Mouse (Mus musculus): Measurements from ENCODE around the gene Bbox1. TPM values are rescaled to one million over a fixed set of nuclear protein-coding genes. Genes with fewer than 3 reads are reported as not detected.

Bbox1 gene
- not detected in 2 replicates for polyA plus RNA-seq (2012)

GRCm38 (mm10) chr2:110314509-110315155, at the start of gene Bbox1:
Bbox1 (minus strand) TSS chr2:110314560.
- H3K36me3 ChIP-seq (ENCODE audit: control insufficient read depth) = no peaks in the 10 kb centered on the region
- no peaks in the 10 kb centered on the region for H3K4me1 ChIP-seq (ENCODE audit: control insufficient read depth)
- no peak within 1 kb of the TSS for H3K4me3 ChIP-seq (replicated peaks)
- TF ChIP-seq TAL1 (IDR thresholded peaks at IDR 0.05; ENCODE audit: low read length) = no peak
- no peak for TF ChIP-seq GATA1 (IDR thresholded peaks at IDR 0.05; ENCODE audit: low read length)
- no peaks in the 10 kb centered on the region for H3K27me3 ChIP-seq (ENCODE audit: control insufficient read depth)
- H3K9me3 ChIP-seq (ENCODE audit: control insufficient read depth, low read length) = no peaks in the 10 kb centered on the region

GRCm38 (mm10) chr2:110363855-110364254, 49.5 kb upstream of the Bbox1 start:
- H3K27me3 ChIP-seq (ENCODE audit: control insufficient read depth) = peaks cover 10% of the 10 kb centered on the region
- no peaks in the 10 kb centered on the region for H3K36me3 ChIP-seq (ENCODE audit: control insufficient read depth)
- H3K4me1 ChIP-seq (ENCODE audit: control insufficient read depth) = no peaks in the 10 kb centered on the region
- H3K9me3 ChIP-seq (ENCODE audit: control insufficient read depth, low read length) = peaks cover 2% of the 10 kb centered on the region; the same call in 1 of the 2 replicates
- no peak for TF ChIP-seq GATA1 (IDR thresholded peaks at IDR 0.05; ENCODE audit: low read length)
- no peak for TF ChIP-seq TAL1 (IDR thresholded peaks at IDR 0.05; ENCODE audit: low read length)
- H3K4me3 ChIP-seq (replicated peaks) = no peak overlapping the region

- Histone ChIP-seq H3K4me1 (ENCODE audit: control insufficient read depth) (no peaks in the 10 kb centered on the region), H3K36me3 (ENCODE audit: control insufficient read depth) (no peaks in the 10 kb centered on the region), H3K9me3 (ENCODE audit: control insufficient read depth, low read length) (peaks cover 2% of the 10 kb centered on the region; the same call in 1 of the 2 replicates), H3K4me3 (replicated peaks) (no peak within 1 kb of the TSS), H3K27me3 (ENCODE audit: control insufficient read depth) (peaks cover 10% of the 10 kb centered on the region)
- TF ChIP-seq GATA1 (IDR thresholded peaks at IDR 0.05; ENCODE audit: low read length) = no peak
- no peak for TF ChIP-seq TAL1 (IDR thresholded peaks at IDR 0.05; ENCODE audit: low read length)
Measured at GRCm38 (mm10) chr2:110362432-110363283, 48.3 kb upstream of the Bbox1 start, which contains the start of gene Fibin. Fibin (minus strand) TSS chr2:110363183.

GRCm38 (mm10) chr2:110353302-110353970, 39.1 kb upstream of the Bbox1 start:
- Histone ChIP-seq H3K9me3 (ENCODE audit: control insufficient read depth, low read length) (no peaks in the 10 kb centered on the region), H3K4me1 (ENCODE audit: control insufficient read depth) (no peaks in the 10 kb centered on the region), H3K36me3 (ENCODE audit: control insufficient read depth) (no peaks in the 10 kb centered on the region), H3K27me3 (ENCODE audit: control insufficient read depth) (no peaks in the 10 kb centered on the region), H3K4me3 (replicated peaks) (no peak overlapping the region)
- TF ChIP-seq GATA1 (IDR thresholded peaks at IDR 0.05; ENCODE audit: low read length) (no peak), TAL1 (IDR thresholded peaks at IDR 0.05; ENCODE audit: low read length) (no peak)

- no peaks in the 10 kb centered on the region for H3K9me3 ChIP-seq (ENCODE audit: control insufficient read depth, low read length)
- H3K36me3 ChIP-seq (ENCODE audit: control insufficient read depth) = no peaks in the 10 kb centered on the region
- no peak for TF ChIP-seq TAL1 (IDR thresholded peaks at IDR 0.05; ENCODE audit: low read length)
- no peak for TF ChIP-seq GATA1 (IDR thresholded peaks at IDR 0.05; ENCODE audit: low read length)
- no peak overlapping the region for H3K4me3 ChIP-seq (replicated peaks)
- no peaks in the 10 kb centered on the region for H3K4me1 ChIP-seq (ENCODE audit: control insufficient read depth)
- H3K27me3 ChIP-seq (ENCODE audit: control insufficient read depth) = no peaks in the 10 kb centered on the region
Measured at GRCm38 (mm10) chr2:110351843-110352251, 37.5 kb upstream of the Bbox1 start.

- Histone ChIP-seq H3K36me3 (ENCODE audit: control insufficient read depth) (no peaks in the 10 kb centered on the region), H3K4me3 (replicated peaks) (no peak overlapping the region), H3K4me1 (ENCODE audit: control insufficient read depth) (no peaks in the 10 kb centered on the region), H3K27me3 (ENCODE audit: control insufficient read depth) (no peaks in the 10 kb centered on the region), H3K9me3 (ENCODE audit: control insufficient read depth, low read length) (no peaks in the 10 kb centered on the region)
- no peak for TF ChIP-seq GATA1 (IDR thresholded peaks at IDR 0.05; ENCODE audit: low read length)
- TF ChIP-seq TAL1 (IDR thresholded peaks at IDR 0.05; ENCODE audit: low read length) = no peak
Measured at GRCm38 (mm10) chr2:110351406-110351805, 37.0 kb upstream of the Bbox1 start.

GRCm38 (mm10) chr2:110328953-110329352, 14.6 kb upstream of the Bbox1 start:
- Histone ChIP-seq H3K4me3 (replicated peaks) (no peak overlapping the region), H3K36me3 (ENCODE audit: control insufficient read depth) (no peaks in the 10 kb centered on the region), H3K27me3 (ENCODE audit: control insufficient read depth) (no peaks in the 10 kb centered on the region), H3K9me3 (ENCODE audit: control insufficient read depth, low read length) (no peaks in the 10 kb centered on the region), H3K4me1 (ENCODE audit: control insufficient read depth) (no peaks in the 10 kb centered on the region)
- TF ChIP-seq TAL1 (IDR thresholded peaks at IDR 0.05; ENCODE audit: low read length) (no peak), GATA1 (IDR thresholded peaks at IDR 0.05; ENCODE audit: low read length) (no peak)

- Histone ChIP-seq H3K4me3 (replicated peaks) (no peak overlapping the region), H3K27me3 (ENCODE audit: control insufficient read depth) (no peaks in the 10 kb centered on the region), H3K9me3 (ENCODE audit: control insufficient read depth, low read length) (no peaks in the 10 kb centered on the region), H3K4me1 (ENCODE audit: control insufficient read depth) (no peaks in the 10 kb centered on the region), H3K36me3 (ENCODE audit: control insufficient read depth) (no peaks in the 10 kb centered on the region)
- TF ChIP-seq TAL1 (IDR thresholded peaks at IDR 0.05; ENCODE audit: low read length) (no peak), GATA1 (IDR thresholded peaks at IDR 0.05; ENCODE audit: low read length) (no peak)
Measured at GRCm38 (mm10) chr2:110319949-110320348, 5.6 kb upstream of the Bbox1 start.

GRCm38 (mm10) chr2:110319266-110319665, 4.9 kb upstream of the Bbox1 start:
- H3K9me3 ChIP-seq (ENCODE audit: control insufficient read depth, low read length) = no peaks in the 10 kb centered on the region
- H3K27me3 ChIP-seq (ENCODE audit: control insufficient read depth) = no peaks in the 10 kb centered on the region
- H3K36me3 ChIP-seq (ENCODE audit: control insufficient read depth) = no peaks in the 10 kb centered on the region
- TF ChIP-seq GATA1 (IDR thresholded peaks at IDR 0.05; ENCODE audit: low read length) = no peak
- TF ChIP-seq TAL1 (IDR thresholded peaks at IDR 0.05; ENCODE audit: low read length) = no peak
- no peaks in the 10 kb centered on the region for H3K4me1 ChIP-seq (ENCODE audit: control insufficient read depth)
- no peak overlapping the region for H3K4me3 ChIP-seq (replicated peaks)

Data from erythroblast, embryonic 14.5 days (primary cell).